Mouse (Mus musculus) intestine, embryonic 15.5 days (tissue): Measurements from ENCODE around the gene Strip1. TPM values are rescaled to one million over a fixed set of nuclear protein-coding genes. Genes with fewer than 3 reads are reported as not detected.
A peak's percentile ranks its signal among the peaks of the same experiment; 100 is the strongest.
"Not testable (repeated sequence)": the region's sequence is repeated elsewhere in the genome, so short reads cannot be mapped to it uniquely, and the experiment has no call there.

Source experiments
- ATAC-seq: fragments of 200-750 bp; cut with Nextera tagmentation; 2 replicates; pipeline ENCODE4 v1.8.0; 2017; ENCODE audit warnings: moderate TSS enrichment, moderate library complexity
- H3K27ac ChIP-seq: fragments of 300-500 bp; sonication (generic); 2 replicates; pipeline ENCODE4 v1.5.1; 2015; ENCODE audit warnings: mild to moderate bottlenecking, inconsistent platforms
- H3K27me3 ChIP-seq: fragments of 300-500 bp; sonication (generic); replicated peaks from 2 replicates; pipeline ENCODE4 v1.6.1; 2015; ENCODE audit warnings: inconsistent platforms
- H3K36me3 ChIP-seq: fragments of 300-500 bp; sonication (generic); 2 replicates; pipeline ENCODE4 v1.6.1; 2015; ENCODE audit warnings: inconsistent platforms
- H3K4me1 ChIP-seq: fragments of 300-500 bp; sonication (generic); replicated peaks from 2 replicates; pipeline ENCODE4 v1.6.1; 2015; ENCODE audit warnings: inconsistent platforms
- H3K4me2 ChIP-seq: fragments of 300-500 bp; sonication (generic); replicated peaks from 2 replicates; pipeline ENCODE4 v1.6.1; 2015; ENCODE audit warnings: mild to moderate bottlenecking, inconsistent platforms
- H3K4me3 ChIP-seq: fragments of 300-500 bp; sonication (generic); replicated peaks from 2 replicates; pipeline ENCODE4 v1.5.1; 2015; ENCODE audit warnings: inconsistent platforms
- H3K9ac ChIP-seq: fragments of 300-500 bp; sonication (generic); 2 replicates; pipeline ENCODE4 v1.6.1; 2015; ENCODE audit warnings: inconsistent platforms
- H3K9me3 ChIP-seq: fragments of 300-500 bp; sonication (generic); 2 replicates; pipeline ENCODE4 v1.6.1; 2016; ENCODE audit warnings: inconsistent platforms
- WGBS: fragments of 180-500 bp; shearing (Covaris S2); methylation state at CpG from one replicate; pipeline ENCODE4 v1.1.7; 2015; 5-methylcytosine and 5-hydroxymethylcytosine counted together
- polyA plus RNA-seq: library from polyadenylated mRNA; unstranded; fragments of >200 nt; fragmentation: Nextera tagmentation; extraction: Ambion mirVana; gene quantifications from 2 replicates; pipeline ENCODE4 v1.2.1, GENCODE M21; 2015

Gene Strip1
- polyA plus RNA-seq, 1 experiment from 2014 or later: 37.3 TPM

GRCm38 (mm10) chr3:107650276-107650675 lies 18.8 kb upstream of the Strip1 start:
- not testable (repeated sequence) for ATAC-seq, H3K27ac ChIP-seq, H3K9me3 ChIP-seq, H3K4me1 ChIP-seq, H3K4me3 ChIP-seq, H3K4me2 ChIP-seq, H3K36me3 ChIP-seq, H3K27me3 ChIP-seq, H3K9ac ChIP-seq
- WGBS: 45% methylated on average over 5 of the region's 5 CpGs

- H3K4me1 ChIP-seq: 0 out of 2 replicates have a peak, but pooled peaks cover 2% of the 10 kb centered on the region
- H3K9me3 ChIP-seq: no peaks in the 10 kb centered on the region
- H3K9ac ChIP-seq: no peak overlapping the region
- WGBS: 83% methylated on average over 3 of the region's 3 CpGs
- no peak overlapping the region for H3K27ac ChIP-seq
- H3K4me3 ChIP-seq: no peak overlapping the region
- H3K36me3 ChIP-seq: no peaks in the 10 kb centered on the region
- no peaks in the 10 kb centered on the region for H3K27me3 ChIP-seq
- ATAC-seq: no peak
- no peak overlapping the region for H3K4me2 ChIP-seq
Observed at GRCm38 (mm10) chr3:107646947-107647346, 15.5 kb upstream of the Strip1 start.

- Histone ChIP-seq H3K4me2 (no peak overlapping the region), H3K27me3 (no peaks in the 10 kb centered on the region), H3K27ac (no peak overlapping the region), H3K36me3 (no peaks in the 10 kb centered on the region), H3K9me3 (no peaks in the 10 kb centered on the region), H3K4me3 (no peak overlapping the region), H3K9ac (no peak overlapping the region), H3K4me1 (no peaks in the 10 kb centered on the region)
- ATAC-seq: peak; percentile 49
- WGBS: 58% methylated on average over 5 of the region's 5 CpGs
Observed at GRCm38 (mm10) chr3:107637606-107638172, 6.2 kb upstream of the Strip1 start.

GRCm38 (mm10) chr3:107636236-107636635 lies 4.7 kb upstream of the Strip1 start:
- H3K27me3 ChIP-seq: no peaks in the 10 kb centered on the region
- no peaks in the 10 kb centered on the region for H3K4me1 ChIP-seq
- H3K4me2 ChIP-seq: no peak overlapping the region
- 75% methylated on average over 3 of the region's 3 CpGs for WGBS
- H3K27ac ChIP-seq: no peak overlapping the region
- no peaks in the 10 kb centered on the region for H3K9me3 ChIP-seq
- no peak overlapping the region for H3K4me3 ChIP-seq
- no peak overlapping the region for H3K9ac ChIP-seq
- no peak for ATAC-seq
- no peaks in the 10 kb centered on the region for H3K36me3 ChIP-seq

- WGBS: 50% methylated on average over 8 of the region's 8 CpGs
- Histone ChIP-seq H3K27ac (no peak overlapping the region), H3K9me3 (no peaks in the 10 kb centered on the region), H3K27me3 (no peaks in the 10 kb centered on the region), H3K4me1 (no peaks in the 10 kb centered on the region), H3K4me2 (no peak overlapping the region), H3K9ac (no peak overlapping the region), H3K4me3 (no peak overlapping the region), H3K36me3 (no peaks in the 10 kb centered on the region)
- ATAC-seq: no peak
Observed at GRCm38 (mm10) chr3:107635836-107636235, 4.3 kb upstream of the Strip1 start.

- 92% methylated on average over 9 of the region's 9 CpGs for whole genome bisulfite sequencing
Observed at GRCm38 (mm10) chr3:107633906-107634305, 2.4 kb upstream of the Strip1 start.

GRCm38 (mm10) chr3:107632786-107633185 lies 1.3 kb upstream of the Strip1 start:
- H3K9ac ChIP-seq: no peak overlapping the region
- whole genome bisulfite sequencing: 94% methylated on average over 4 of the region's 4 CpGs
- no peaks in the 10 kb centered on the region for H3K36me3 ChIP-seq
- no peak overlapping the region for H3K4me2 ChIP-seq
- ATAC-seq: no peak
- no peak overlapping the region for H3K27ac ChIP-seq
- peaks cover 5% of the 10 kb centered on the region; the same call in 1 of the 2 replicates for H3K4me1 ChIP-seq
- H3K4me3 ChIP-seq: no peak overlapping the region
- H3K27me3 ChIP-seq: no peaks in the 10 kb centered on the region
- no peaks in the 10 kb centered on the region for H3K9me3 ChIP-seq

More at GRCm38 (mm10) chr3:107633906-107634305, 2.4 kb upstream of the Strip1 start:
- no peaks in the 10 kb centered on the region for H3K27me3 ChIP-seq
- no peaks in the 10 kb centered on the region for H3K36me3 ChIP-seq
- no peak overlapping the region for H3K4me2 ChIP-seq
- ATAC-seq: no peak
- H3K4me1 ChIP-seq: peaks cover 5% of the 10 kb centered on the region; the same call in 1 of the 2 replicates
- no peaks in the 10 kb centered on the region for H3K9me3 ChIP-seq
- H3K27ac ChIP-seq: no peak overlapping the region
- H3K4me3 ChIP-seq: no peak overlapping the region
- no peak overlapping the region for H3K9ac ChIP-seq

- Histone ChIP-seq H3K9ac (peak within 1 kb of the TSS; percentile 99), H3K36me3 (peaks cover 10% of the 10 kb centered on the region; the same call in 1 of the 2 replicates), H3K9me3 (no peaks in the 10 kb centered on the region), H3K27ac (peak within 1 kb of the TSS; percentile 88), H3K4me3 (peak within 1 kb of the TSS; percentile 97), H3K4me2 (peak within 1 kb of the TSS; percentile 74), H3K4me1 (peaks cover 5% of the 10 kb centered on the region; the same call in 1 of the 2 replicates), H3K27me3 (no peaks in the 10 kb centered on the region)
- ATAC-seq: peak; percentile 80
- 2% methylated on average over 47 of the region's 48 CpGs for WGBS
Observed at GRCm38 (mm10) chr3:107630682-107631522, 592 bp downstream of the Strip1 start, which contains the start of gene Gm10961. Gene Gm10961 (plus strand): TSS chr3:107631322.

- Histone ChIP-seq H3K9ac (no peak overlapping the region), H3K36me3 (peaks cover 23% of the 10 kb centered on the region), H3K27me3 (no peaks in the 10 kb centered on the region), H3K27ac (no peak overlapping the region), H3K4me3 (no peak overlapping the region), H3K4me1 (peaks cover 5% of the 10 kb centered on the region; the same call in 1 of the 2 replicates), H3K9me3 (no peaks in the 10 kb centered on the region), H3K4me2 (no peak overlapping the region)
- 85% methylated on average over 4 of the region's 4 CpGs for WGBS
- ATAC-seq: no peak
Observed at GRCm38 (mm10) chr3:107629411-107629810, 2.1 kb downstream of the Strip1 start.

GRCm38 (mm10) chr3:107628551-107628950 lies 2.9 kb downstream of the Strip1 start:
- H3K9me3 ChIP-seq: no peaks in the 10 kb centered on the region
- peaks cover 29% of the 10 kb centered on the region for H3K36me3 ChIP-seq
- 89% methylated on average over 2 of the region's 2 CpGs for WGBS
- H3K4me1 ChIP-seq: peaks cover 5% of the 10 kb centered on the region; the same call in 1 of the 2 replicates
- H3K27ac ChIP-seq: no peak overlapping the region
- H3K4me2 ChIP-seq: no peak overlapping the region
- no peak overlapping the region for H3K4me3 ChIP-seq
- H3K27me3 ChIP-seq: no peaks in the 10 kb centered on the region
- H3K9ac ChIP-seq: no peak overlapping the region
- ATAC-seq: no peak

GRCm38 (mm10) chr3:107627641-107628040 lies 3.9 kb downstream of the Strip1 start:
- Histone ChIP-seq H3K27ac (no peak overlapping the region), H3K9me3 (no peaks in the 10 kb centered on the region), H3K4me1 (peaks cover 5% of the 10 kb centered on the region; the same call in 1 of the 2 replicates), H3K36me3 (peaks cover 29% of the 10 kb centered on the region), H3K9ac (no peak overlapping the region), H3K4me3 (no peak overlapping the region), H3K4me2 (no peak overlapping the region), H3K27me3 (no peaks in the 10 kb centered on the region)
- 93% methylated on average over 7 of the region's 7 CpGs for WGBS
- no peak for ATAC-seq

- Histone ChIP-seq H3K27ac (no peak overlapping the region), H3K36me3 (peaks cover 37% of the 10 kb centered on the region)
- WGBS: 95% methylated on average over 8 of the region's 8 CpGs
Observed at GRCm38 (mm10) chr3:107626751-107627150, 4.7 kb downstream of the Strip1 start.

More at GRCm38 (mm10) chr3:107626751-107627150, 4.7 kb downstream of the Strip1 start:
- Histone ChIP-seq H3K4me2 (no peak overlapping the region), H3K4me3 (no peak overlapping the region), H3K4me1 (peaks cover 5% of the 10 kb centered on the region; the same call in 1 of the 2 replicates), H3K9me3 (no peaks in the 10 kb centered on the region), H3K9ac (no peak overlapping the region), H3K27me3 (no peaks in the 10 kb centered on the region)
- no peak for ATAC-seq
